Mouse (Mus musculus) kidney, postnatal 14 days (tissue): ENCODE results near the gene Pcsk7.

Source experiments
- DNase-seq: peaks from one replicate; pipeline ENCODE4 v3.0.0; 2022; ENCODE audit warnings: mixed read lengths

Gene Pcsk7

DNA sequence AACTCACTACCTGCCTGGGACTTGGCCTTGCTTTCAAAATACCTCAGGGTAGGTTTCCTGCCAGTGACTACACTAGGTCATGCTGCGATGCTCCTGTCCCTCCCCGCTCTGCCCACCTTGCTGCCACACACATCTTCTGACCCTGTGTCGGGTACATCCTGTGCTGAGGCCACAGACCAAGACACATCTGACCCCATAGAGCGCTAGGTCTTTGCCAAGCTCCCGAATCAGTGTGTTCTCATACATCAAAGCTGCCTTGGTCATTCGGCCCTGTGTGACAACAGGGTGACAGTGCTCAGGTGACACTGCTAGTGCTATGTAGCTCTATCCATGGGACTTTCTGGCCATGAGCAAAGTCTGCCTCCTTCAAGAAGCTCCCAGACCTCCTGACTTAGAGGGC, 33.5 kb downstream of the Pcsk7 start:
- DNase-seq, result no peak

DNA sequence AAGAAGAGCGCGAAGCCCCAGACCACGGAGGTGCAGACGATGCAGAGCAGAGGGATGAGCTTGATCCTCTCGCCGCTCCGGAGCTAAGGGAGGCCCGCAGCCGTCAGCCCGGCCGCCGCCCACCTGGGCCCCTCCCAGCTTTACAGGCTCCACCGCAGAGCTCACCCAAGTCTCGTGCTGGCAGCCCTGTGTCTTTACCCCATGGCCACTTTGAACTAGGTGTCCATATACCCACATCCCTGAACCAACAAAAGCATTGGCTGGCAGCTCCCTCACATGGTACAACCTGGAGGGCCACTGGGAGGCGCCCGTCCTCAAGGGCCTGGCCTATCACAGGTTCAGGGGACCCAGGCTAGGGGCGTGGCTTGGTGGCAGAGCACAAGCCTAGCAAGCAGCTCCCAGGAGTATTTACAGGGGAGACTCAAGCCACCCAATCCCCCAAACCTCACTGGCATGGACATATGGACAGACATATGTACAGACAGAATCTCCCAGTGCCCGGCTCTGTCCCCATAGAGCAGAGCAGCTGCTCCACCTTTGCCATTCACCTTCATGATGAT, 35.1 kb downstream of the Pcsk7 start:
- no peak for DNase-seq

DNA sequence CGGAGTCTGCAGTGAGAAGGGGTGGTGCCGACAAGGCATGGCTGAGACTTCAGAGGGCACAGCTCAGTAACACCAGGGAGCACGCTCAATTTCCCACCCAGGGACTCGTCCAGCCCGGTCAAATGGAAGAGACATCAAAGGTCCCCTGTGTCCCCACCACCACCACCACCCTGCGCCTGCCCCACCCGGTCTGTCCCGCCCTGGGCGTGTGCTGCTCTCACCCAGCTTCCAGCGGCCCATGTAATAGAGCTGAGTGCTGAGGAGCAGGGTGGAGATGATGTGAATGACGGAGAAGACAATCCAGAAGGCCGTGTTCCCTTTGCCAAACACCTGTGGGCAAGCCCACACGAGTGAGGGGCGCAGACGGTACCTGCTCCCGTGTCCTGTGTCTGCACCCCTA, 36.2 kb downstream of the Pcsk7 start:
- no peak for DNase-seq

DNA sequence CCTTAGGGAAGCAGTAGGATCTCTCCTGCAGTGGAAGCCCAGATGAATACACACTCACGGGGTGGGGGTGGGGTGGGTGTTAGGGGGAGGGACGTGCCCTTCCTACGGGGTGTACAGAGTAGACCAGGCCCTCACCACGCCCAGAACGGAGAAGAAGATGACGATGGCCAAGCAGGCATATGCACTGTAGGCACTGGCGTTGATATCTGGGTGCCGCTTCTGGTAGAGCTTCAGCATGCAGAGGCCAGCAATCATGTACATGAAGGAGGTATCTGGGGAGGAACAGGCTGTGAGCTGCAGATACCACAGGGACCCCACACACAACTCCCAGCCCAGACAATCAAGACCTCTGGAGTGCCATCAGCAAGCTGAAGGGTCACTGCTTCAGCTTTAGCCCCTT, 36.6 kb downstream of the Pcsk7 start:
- DNase-seq, result no peak

- DNase-seq, result no peak
These were observed 37.6 kb downstream of the Pcsk7 start for GRCm38 (mm10) chr9:45943628-45944505.

DNA sequence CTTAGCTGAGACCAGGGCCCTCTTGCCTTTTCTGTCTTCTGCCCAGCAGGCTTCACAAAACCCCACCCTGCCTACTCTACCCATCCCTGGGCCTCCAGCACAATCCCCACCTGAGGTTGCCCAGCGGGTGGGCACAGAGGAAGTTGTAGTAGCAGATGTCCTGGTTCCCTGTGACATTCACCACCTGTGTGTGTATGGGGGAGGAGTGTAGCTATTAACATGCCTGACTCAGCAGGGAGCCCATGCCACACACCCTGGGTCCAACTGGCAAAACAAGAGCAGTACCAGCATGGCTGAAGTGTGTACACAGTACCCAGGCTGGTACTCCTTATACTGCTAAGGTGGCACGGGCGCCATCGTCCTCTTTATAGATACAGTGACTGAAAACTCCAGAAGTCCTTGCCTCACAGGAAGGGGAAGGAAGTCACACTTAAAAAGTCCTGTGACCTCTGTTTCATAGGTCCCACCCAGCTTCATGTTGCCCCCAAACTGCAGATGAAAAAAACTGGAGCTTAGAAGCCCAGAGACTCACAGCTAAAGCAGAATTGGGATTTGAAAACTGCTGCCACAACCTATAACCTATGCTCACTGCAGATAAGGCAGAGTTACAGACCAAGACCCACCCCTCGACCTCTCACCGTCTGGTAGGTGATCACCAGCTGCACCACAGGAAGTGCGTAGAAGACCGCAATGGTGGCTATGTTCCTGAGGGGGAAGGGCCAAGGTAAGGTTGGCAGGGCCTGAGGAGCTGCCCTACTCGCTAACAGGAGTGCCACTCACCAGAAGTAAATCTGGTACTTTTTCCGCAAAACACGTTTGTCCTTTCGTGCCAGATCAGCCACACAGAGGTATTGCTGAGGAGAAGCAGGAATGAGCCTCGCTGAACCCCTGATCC, 38.5 kb downstream of the Pcsk7 start:
- no peak for DNase-seq

GRCm38 (mm10) chr9:45945721-45946120, 39.4 kb downstream of the Pcsk7 start:
- DNase-seq, result no peak

- DNase-seq, result no peak
These were observed 40.0 kb downstream of the Pcsk7 start for GRCm38 (mm10) chr9:45946182-45946871.

GRCm38 (mm10) chr9:45946872-45947183, 40.5 kb downstream of the Pcsk7 start:
- no peak for DNase-seq

- DNase-seq, result no peak
These were observed 45.8 kb downstream of the Pcsk7 start for GRCm38 (mm10) chr9:45952057-45952456.

- DNase-seq, result no peak
These were observed 46.6 kb downstream of the Pcsk7 start for GRCm38 (mm10) chr9:45952890-45953289.

GRCm38 (mm10) chr9:45953511-45954293, 47.4 kb downstream of the Pcsk7 start:
- no peak for DNase-seq

GRCm38 (mm10) chr9:45954294-45955106, 48.2 kb downstream of the Pcsk7 start:
- peak; percentile 72 for DNase-seq

DNA sequence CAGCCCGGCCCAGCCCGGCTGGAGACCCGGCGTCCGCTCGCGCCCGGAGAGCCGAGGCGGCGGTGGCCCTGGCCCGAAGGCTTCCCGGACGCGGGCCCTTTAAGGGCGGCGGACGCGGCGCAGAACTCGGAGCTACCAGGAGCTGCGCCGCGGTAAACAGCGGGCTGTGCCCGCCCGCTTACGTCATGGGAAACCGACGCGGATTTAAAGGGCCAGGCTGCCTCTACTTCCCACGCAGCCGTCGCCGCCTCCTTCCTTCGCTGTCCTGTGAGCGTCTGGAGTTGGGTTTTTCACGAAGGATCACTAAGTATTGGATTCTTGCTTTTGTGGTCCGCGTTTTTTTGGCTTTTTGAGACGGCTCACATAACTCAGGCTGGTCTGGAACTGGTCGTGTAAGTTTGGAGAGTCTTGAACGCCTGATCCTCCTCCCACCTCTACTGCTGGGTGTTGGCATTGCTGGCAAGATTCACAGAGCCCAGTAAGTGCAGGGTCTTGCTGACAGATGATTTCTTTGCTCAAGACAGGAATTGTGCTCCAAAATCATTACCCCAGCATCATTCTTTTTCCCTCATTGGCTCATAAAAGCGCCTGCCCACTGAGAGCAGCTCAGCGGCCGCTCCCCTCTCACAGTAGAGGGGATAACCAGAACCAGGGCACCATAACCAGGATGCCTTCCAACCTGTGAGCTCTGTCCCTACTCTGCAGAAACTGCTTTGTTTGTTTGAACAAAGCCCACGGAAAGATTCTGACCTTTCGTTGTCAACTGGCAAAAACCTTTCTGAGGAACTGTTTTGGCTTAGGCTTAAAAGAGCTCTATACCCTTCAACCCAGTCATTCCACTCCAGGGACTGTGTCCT, 49.0 kb downstream of the Pcsk7 start, which contains the start of gene Sidt2:
TSS of gene Sidt2 (minus strand) at position 152 of the 857 bp plus-strand sequence.
- peak; percentile 94 for DNase-seq

DNA sequence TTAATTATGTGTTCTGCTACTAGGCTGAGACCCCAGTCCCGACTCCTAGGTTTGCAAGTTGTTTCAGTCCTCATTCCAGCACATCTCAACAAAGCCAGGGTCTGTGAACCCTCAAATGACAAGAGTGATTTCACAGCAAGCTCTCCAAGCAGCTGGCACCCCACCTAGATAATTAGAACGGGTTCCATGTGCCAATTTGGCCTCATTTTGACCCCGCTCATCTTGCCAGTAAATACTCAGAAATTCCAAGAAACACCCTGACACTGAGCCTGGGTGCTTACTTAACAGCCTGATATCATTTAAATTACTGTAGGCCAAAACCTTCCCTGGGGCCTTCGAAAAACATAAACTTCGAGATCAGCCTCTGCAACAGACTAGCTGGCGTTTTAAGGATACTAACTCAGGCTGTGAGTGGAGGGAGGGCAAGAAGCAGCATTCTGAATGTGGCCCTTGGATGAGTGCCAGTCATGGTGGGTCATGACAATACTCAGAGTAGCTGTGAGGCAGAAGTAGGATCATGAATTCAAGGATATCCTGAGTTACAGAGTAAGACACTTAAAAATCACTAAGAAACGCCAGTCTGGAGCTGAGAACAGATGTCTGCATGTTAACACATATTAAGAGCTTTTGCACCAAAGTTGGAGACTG, 51.9 kb downstream of the Pcsk7 start:
- DNase-seq, result peak; percentile 53

GRCm38 (mm10) chr9:45958851-45959250, 52.6 kb downstream of the Pcsk7 start:
- no peak for DNase-seq

GRCm38 (mm10) chr9:45959661-45960060, 53.4 kb downstream of the Pcsk7 start:
- no peak for DNase-seq

GRCm38 (mm10) chr9:45961855-45962254, 55.6 kb downstream of the Pcsk7 start:
- no peak for DNase-seq

DNA sequence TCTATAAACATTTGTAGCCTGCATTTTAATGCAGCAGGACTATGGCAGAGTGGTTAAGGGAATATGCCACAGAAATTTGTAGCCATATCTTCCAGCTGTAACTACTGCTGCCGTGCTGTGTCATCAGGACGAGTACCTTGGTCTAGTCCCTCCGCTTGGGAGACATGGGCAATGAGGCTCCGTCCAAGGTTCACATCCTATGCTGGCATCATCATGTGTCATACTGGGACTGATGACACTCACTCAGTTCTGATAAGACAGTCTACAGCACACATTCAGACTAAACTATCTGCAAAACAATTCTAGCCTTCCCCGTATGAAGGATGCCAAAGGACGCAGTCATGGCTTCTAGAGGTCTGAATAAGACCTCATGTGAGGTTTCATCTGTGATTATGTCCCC, 57.3 kb downstream of the Pcsk7 start:
- no peak for DNase-seq

DNA sequence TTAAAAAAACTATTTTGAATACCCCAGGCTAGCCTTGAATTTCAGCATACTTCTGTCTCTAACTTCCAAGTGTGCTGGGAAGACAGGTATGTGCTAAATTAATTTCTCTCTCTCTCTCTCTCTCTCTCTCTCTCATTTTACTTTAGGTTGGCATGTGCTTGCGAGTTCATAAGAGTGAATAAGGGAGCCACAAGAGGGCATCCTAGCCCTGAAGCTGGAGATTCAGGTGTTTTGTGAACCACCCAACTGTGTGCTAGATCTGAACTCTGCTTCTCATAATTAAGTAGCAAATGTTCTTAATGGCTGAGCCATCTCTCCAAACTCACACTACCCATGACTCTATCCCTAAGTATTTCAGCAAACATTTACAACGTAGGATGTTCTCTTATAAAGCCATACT, 70.6 kb downstream of the Pcsk7 start:
- no peak for DNase-seq
